Mouse (Mus musculus) embryo, embryonic 11 days (tissue): Measurements from ENCODE around the gene Rabggtb.

Experiments used
- DNase-seq: peaks from one replicate; pipeline ENCODE4 v3.0.0-alpha.2; 2015

The Rabggtb gene

GRCm38 (mm10) chr3:153858350-153859001 lies 54.3 kb downstream of the Rabggtb start:
- no peak for DNase-seq
